Mouse (Mus musculus): ENCODE measurements at regions not wholly inside any gene's neighbourhood (a gene's known extent, or its start where the extent isn't known, plus 50 kb on each side); places are given as distances from the start of the nearest gene placed in this dataset.
"Not testable (repeated sequence)": the region's sequence is repeated elsewhere in the genome, so short reads cannot be mapped to it uniquely, and the experiment has no call there.

GRCm38 (mm10) chr7:73245431-73245830 lies 129.9 kb upstream of the Rgma start:
- DNase-seq (ENCODE audit: low spot score in 2 of 2) = no peak

- no peak for DNase-seq (ENCODE audit: low spot score in 2 of 2)
These were observed 124.7 kb upstream of the Rgma start for GRCm38 (mm10) chr7:73250593-73250992.

DNA sequence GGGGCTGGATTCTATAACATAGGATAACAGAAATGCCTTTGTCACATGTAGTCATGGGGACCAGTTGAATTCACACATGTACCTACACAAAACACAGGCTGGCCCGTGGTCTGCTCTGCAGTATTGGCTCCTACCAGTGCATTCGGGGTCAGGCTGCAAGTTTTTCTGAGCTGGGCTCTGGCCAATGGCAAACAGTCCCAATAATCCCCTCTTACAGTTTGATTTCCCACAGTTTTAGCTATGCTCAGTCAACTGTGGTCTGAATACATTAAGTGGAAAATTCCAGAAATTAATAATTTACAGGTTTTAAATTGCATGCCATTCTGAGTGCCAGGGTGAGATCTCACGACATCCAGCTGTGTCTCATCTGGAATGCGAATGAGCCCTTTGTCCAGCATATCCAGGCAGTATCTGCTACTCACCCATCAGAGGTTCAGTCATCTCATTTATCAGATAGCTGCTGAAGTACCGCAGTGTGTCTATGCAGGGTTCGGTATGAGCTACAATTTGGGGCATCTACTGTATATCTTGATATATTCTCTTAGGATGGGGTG lies 124.0 kb upstream of the Rgma start:
- DNase-seq (ENCODE audit: low spot score in 2 of 2) = no peak

- DNase-seq (ENCODE audit: low spot score in 2 of 2) = not testable (repeated sequence)
These were observed 120.3 kb upstream of the Rgma start for GRCm38 (mm10) chr7:73254972-73255371.

DNA sequence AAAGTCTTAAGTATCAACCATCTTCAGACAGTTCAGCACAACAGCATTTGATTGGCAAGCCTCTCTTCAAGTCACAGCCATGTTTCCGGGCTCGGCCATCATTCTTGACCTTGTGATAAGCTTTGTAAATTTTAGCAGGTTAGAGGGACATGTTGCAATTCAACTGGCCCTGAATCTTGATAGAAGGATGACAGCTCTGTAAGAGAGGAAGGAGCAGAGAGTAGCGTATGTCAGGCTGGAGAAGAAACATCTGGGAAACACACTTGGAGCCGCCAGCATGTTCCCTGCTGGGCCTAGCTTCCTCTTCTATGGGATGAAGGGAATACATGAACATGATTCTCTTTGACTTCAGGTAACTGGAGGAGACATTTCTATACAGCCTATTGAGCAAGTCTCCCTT lies 115.2 kb upstream of the Rgma start:
- DNase-seq (ENCODE audit: low spot score in 2 of 2) = no peak

DNA sequence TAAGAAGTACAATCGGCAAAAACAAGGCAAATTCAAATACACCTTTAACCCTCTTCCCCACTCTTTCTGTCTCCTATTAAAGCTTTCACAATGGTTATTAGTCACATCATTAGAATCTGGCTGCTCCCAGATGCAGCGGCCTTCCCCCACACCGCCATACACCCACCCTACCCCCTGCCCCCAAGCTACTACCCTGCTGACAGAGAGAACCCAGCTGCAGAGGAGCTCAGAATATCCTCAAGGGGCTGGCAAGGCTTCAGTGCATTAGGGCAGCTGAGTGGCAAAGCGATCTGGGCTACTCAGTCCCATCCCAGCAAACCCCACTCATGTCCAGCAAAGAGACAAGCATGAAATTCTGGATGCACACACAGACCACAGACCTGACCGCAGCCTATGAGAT lies 113.6 kb upstream of the Rgma start:
- DNase-seq (ENCODE audit: low spot score in 2 of 2) = no peak

DNA sequence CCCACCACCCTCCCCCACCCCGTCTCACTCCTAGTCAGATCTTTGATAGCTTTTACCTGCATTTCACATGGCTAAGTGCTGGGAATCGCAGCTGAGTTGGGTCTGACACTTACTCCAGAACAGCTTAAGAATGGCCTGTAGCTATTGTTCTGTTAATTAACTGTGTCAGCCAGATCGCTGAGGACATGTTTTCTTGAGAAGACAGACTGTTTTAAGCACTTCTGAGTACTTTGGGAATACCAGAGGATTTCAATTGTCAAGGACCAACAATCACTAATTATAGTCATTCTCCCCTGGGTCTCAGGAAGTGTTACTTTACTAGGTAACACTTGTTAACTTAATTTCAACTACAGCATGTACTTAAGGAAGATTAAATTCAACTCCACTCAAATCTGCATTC lies 112.8 kb upstream of the Rgma start:
- no peak for DNase-seq (ENCODE audit: low spot score in 2 of 2)

DNA sequence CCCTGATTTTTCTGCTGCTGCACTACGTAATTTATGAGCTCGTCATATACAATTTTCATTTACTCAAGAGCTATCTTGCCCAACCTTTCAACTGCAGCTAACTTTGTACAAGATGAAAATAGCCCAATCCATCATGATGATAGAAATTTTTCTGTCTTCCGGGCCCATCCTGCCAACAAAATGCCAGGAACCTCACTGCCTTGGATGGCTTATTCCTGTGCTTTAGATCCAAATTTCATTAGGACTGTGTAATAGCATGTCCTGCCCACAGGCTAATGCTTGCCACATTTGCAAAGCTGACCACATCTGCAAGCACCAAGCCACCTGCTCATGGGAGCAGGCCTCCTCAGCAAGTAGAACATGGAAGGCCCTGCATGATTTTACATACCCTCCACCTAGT lies 105.7 kb upstream of the Rgma start:
- no peak for DNase-seq (ENCODE audit: low spot score in 2 of 2)

DNA sequence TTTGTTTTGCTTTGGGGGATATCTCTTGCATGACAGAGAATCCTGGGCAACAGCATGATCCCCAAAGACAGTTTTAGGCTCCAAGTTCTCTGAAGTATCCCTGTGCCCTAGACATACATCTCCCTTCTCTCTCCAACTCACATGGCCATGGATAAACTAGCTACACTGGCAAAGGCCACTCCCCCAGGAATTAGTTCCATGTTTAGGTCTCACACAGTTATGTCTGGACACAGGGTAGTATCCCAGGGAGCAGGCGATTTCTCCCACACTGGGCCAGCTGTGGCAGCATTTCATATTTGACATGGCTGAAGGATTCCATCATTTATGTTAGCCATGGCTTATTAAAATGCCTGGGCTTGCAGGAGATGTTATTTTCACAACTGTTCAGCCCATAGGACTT lies 102.5 kb upstream of the Rgma start:
- peak in 1 of 2 experiments; percentile 16 for DNase-seq (ENCODE audit: low spot score in 2 of 2)

GRCm38 (mm10) chr7:73275814-73276271 lies 99.5 kb upstream of the Rgma start:
- peak in 1 of 2 experiments; percentile 45 for DNase-seq (ENCODE audit: low spot score in 2 of 2)

DNA sequence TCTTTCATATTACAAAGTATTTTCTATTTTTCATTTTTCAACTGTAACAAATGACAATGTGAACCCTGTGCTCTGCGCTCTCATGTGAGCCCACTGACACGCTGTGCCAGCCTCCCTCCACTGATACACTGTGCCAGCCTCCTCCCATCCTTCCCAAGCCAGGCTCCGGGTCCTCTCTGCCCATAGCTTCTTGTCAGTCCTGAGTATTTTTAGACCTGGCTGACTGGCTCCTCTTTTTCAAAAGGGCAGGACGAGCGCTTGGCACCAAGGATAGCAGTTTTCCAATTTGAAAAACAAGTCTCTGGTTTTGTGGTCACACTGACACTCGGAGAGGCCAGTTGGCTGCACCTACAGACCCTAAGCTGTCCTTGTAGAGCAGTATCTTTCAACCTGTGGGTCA lies 96.7 kb upstream of the Rgma start:
- peak in 1 of 2 experiments; percentile 16 for DNase-seq (ENCODE audit: low spot score in 2 of 2)

- no peak for DNase-seq (ENCODE audit: low spot score in 2 of 2)
These were observed 95.3 kb upstream of the Rgma start for GRCm38 (mm10) chr7:73279936-73280445.

DNA sequence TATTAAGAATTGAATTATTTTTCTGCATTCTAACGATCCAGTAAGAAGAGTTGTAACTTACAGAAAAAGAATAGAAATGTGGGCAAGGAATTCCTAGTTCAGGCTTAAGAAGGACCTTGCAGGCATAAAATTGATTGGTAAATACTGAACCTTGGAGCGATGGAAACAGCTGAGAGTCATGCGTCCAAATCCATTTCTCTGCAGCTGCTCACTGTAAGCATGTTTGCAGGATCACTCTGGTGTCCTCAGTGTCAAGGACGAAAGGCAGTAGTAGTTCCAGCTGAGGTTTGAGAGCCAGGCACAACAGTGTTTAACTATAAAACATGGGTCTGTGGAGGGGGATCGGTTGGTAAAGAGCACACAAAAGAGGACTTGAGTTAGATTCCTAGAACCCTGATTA lies 89.1 kb upstream of the Rgma start:
- DNase-seq (ENCODE audit: low spot score in 2 of 2) = no peak

DNA sequence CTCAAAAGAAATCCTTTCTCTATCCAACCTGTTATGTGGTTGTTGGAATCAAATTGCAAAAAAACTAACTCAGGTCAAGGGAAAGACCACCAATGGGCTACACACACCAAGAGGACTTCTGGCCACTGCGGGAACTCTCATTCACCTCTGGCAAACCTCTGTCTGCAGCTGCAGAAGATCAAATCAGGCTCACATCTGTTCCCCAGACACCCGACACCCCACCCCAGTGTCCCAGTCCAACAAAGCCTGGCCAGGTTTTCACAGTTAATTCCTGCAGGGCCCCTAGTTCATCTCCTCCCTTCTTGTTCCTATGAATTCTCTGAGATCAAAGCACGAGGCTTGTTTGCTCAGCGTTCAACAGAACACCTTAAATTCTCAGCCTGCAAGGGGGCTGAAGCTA lies 82.0 kb upstream of the Rgma start:
- peak in 1 of 2 experiments; percentile 43 for DNase-seq (ENCODE audit: low spot score in 2 of 2)

- DNase-seq (ENCODE audit: low spot score in 2 of 2) = no peak
These were observed 80.9 kb upstream of the Rgma start for GRCm38 (mm10) chr7:73294399-73294798.

DNA sequence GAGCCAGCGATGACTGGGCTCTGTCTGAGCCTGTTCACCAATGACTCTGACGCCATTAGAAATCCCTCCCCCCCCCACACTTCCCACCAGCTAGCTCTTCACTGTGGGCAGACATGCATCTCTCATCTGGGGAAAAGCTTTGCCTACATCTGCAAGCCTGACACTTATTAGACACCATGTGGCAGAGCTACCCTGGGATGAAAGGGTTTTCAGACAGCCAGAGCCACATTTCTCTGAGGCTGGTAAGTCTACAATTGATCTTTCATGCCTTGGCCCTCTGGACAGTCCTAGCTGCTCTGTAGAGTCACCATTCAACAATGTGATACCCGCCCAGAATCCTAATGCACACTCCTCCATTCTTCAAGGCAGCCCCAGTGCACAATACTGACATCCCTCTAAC lies 72.8 kb upstream of the Rgma start:
- no peak for DNase-seq (ENCODE audit: low spot score in 2 of 2)

DNA sequence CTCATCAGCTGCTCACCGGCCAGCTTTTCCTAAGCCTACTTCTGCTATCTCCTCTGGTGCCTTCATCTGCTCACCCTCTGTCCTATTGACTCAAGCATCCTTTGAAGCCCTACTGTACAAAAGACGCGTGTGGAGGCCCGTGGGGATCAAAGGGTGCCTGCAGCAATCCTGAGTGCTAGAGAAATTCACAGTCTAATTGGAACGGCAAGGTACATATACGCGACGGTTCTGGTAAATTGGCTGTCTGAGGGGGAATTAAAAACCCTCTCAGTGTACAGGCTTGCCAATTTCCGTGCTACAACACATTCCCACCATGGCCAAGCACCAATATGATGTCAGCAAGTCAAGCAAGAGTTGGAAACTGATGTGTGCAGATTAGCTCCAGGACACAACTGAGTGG lies 71.5 kb upstream of the Rgma start:
- no peak for DNase-seq (ENCODE audit: low spot score in 2 of 2)

DNA sequence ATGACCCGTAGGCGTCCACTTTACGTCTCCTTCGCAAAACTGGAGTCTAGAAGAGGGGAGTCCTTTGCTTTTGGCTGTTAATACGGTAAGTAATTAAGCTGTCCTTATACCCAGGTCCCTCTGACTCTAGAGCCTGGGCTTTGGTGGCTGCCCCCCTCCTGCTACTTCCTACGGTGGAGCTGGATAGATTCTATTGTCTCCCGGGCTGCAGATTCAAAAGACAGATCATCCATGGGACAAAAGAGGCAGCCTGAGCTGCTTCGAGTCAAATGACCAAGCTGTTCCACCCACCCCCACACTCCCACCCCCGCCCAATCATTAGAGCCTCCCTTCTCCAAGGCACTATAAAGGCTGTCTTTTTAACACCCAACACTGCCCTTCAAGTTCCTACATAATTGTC lies 70.5 kb upstream of the Rgma start:
- DNase-seq (ENCODE audit: low spot score in 2 of 2) = no peak

- DNase-seq (ENCODE audit: low spot score in 2 of 2) = no peak
These were observed 69.9 kb upstream of the Rgma start for GRCm38 (mm10) chr7:73305286-73305975.

GRCm38 (mm10) chr7:73306296-73306695 lies 69.0 kb upstream of the Rgma start:
- no peak for DNase-seq (ENCODE audit: low spot score in 2 of 2)

- DNase-seq (ENCODE audit: low spot score in 2 of 2) = no peak
These were observed 68.6 kb upstream of the Rgma start for GRCm38 (mm10) chr7:73306728-73307127.

DNA sequence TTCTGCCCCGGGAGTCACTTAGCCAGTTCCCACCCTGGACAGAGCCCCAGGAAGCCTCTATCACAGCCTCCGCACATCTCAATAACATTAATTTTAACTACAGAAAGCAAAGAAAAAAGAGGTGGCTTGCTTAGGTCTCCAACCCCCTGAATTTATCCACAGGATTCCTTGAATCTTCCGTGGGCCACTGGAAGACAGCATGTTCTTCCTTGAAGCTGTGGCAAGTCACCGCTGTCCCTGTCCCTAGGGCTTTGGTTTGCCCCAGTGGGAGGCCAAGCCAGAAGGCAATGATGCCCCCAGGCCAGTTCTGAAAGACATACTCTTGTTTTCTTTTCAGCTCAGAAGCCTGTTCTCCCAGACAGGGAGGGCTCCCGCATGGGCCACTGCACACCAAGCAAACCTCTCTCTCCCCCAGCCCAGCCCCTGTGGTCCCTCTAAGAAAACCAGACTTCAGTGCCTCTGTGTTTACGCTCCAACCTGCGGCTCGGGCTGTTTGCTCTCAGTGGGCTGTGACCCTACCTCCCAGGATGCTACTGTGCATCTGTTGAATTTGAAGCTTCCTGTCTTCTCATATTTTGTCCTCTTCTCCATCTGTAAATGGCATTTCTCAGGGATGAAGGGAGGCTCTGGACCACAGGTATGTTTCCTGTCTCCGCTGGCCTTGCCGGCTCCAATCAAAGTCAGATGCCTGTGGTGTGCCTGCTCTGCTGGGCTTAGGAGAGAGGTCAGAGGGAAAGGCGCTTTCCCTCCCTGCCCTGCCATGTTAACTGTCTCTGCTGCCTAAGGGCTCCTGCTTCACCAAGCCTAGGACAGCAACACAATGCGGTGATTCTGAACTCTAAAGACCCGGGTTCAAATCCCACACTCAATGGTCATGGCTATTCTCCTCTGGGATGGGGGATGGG lies 67.5 kb upstream of the Rgma start:
- no peak for DNase-seq (ENCODE audit: low spot score in 2 of 2)

Measured in gastrocnemius, postnatal 4 days (tissue).